Comparison of ENCODE assay signal across 17 mouse cellular contexts in the genomic region with DNA sequence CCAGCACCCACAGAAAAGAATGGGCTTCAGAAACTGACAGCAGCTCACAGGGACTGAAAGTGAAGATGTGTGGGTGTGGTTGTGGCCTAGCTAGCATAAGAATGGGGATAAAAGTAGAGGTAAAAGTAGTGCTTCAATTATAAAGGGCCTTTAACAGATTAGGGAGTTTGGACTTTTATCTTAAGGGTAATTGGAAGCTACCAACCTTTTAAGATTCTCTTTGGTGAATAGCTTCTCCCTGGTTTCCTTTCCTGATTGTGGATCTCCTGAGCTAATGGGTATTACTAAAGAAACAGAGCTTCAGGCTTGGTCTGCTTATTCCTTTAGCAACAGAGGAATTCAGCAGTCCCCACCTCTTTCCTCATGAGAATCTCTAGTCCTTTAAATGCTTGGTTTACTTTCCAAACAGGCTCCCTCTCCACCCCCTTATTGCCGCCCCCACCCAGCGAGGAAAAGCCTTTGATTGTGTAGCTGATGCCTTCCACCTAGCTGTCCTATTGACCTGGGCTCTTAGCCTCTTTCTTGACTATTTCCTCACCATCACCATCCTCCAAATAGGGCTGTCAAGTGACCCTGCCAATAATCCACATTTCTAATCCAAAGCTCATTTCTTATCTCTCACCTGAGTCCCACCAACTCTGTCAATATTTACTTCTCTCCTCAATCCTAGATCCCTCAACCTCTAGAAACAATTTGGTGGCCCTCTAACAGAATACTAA.
"Had no signal": no experiment of that assay in that cellular context is flagged by ENCODE, and none has a peak within 500 bp of the region (broad histone marks: within the 10 kb centered on the region; RNA-seq: fewer than 3 reads in every experiment).

No protein-coding gene starts in this region.

- ATAC-seq: inflammation-experienced regulatory T-cells, adult 6 months; midbrain, embryonic 15.5 days had no signal

- DNase-seq: kidney, adult 8-10 months; kidney, postnatal 25 days; layer of hippocampus, postnatal 36 days; lung, embryonic 14.5 days; lung, postnatal 10 days; retina, postnatal 1 day; right cerebral cortex, postnatal 14 days; thymus, adult 18-20 months; thymus, postnatal 14 days had no signal

- H3K36me3 ChIP-seq: limb, embryonic 13.5 days; midbrain, embryonic 15.5 days; neural tube, embryonic 13.5 days had no signal

- H3K27ac ChIP-seq: limb, embryonic 13.5 days; macrophage; midbrain, embryonic 15.5 days; neural tube, embryonic 13.5 days had no signal

- H3K4me2 ChIP-seq: limb, embryonic 13.5 days; liver, embryonic 11.5 days; lung, embryonic 14.5 days; midbrain, embryonic 11.5 days; midbrain, embryonic 15.5 days; neural tube, embryonic 13.5 days had no signal

- H3K9me3 ChIP-seq: limb, embryonic 13.5 days; megakaryocyte, embryonic 14.5 days; midbrain, embryonic 15.5 days; neural tube, embryonic 13.5 days had no signal

- H3K27me3 ChIP-seq: midbrain, embryonic 15.5 days; neural tube, embryonic 13.5 days had no signal

- H3K9ac ChIP-seq: limb, embryonic 13.5 days; lung, embryonic 14.5 days; midbrain, embryonic 15.5 days; neural tube, embryonic 13.5 days had no signal

- H3K4me3 ChIP-seq: limb, embryonic 13.5 days; megakaryocyte, embryonic 14.5 days; midbrain, embryonic 15.5 days; neural tube, embryonic 13.5 days had no signal
